Mouse (Mus musculus): ENCODE data around the gene Prss56. TPM values are rescaled to one million over a fixed set of nuclear protein-coding genes. Genes with fewer than 3 reads are reported as not detected.

Gene Prss56
- polyA plus RNA-seq, 1 experiment from 2014 or later = 0.58 TPM

- no peak for DNase-seq (ENCODE audit: low spot score)
- H3K27ac ChIP-seq (ENCODE audit: low read depth, low read length) = no peak within 1 kb of the TSS
- WGBS = 37% methylated on average over 4 of the region's 4 CpGs
Measured at GRCm38 (mm10) chr1:87190429-87190828, 7.3 kb downstream of the Prss56 start, which contains the start of gene Chrnd. Gene Chrnd, plus strand, starts transcription at chr1:87190607.

DNA sequence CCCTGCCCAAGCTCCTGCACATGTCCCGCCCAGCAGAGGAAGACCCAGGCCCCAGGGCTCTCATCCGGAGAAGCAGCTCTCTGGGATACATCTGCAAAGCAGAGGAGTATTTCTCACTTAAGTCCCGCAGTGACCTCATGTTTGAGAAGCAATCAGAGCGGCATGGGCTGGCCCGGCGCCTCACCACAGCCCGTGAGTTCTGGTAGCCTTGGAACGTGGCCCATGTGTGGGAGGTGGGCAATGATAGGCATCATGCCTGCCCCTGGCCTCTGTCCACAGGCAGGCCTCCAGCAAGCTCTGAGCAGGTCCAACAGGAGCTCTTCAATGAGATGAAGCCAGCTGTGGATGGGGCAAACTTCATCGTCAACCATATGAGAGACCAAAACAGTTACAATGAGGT is 14.2 kb downstream of the Prss56 start:
- no peaks in the 10 kb centered on the region for H3K9me3 ChIP-seq (replicated peaks; ENCODE audit: control insufficient read depth, low read length)
- ATAC-seq (no peak), DNase-seq (ENCODE audit: low spot score) (no peak)
- no peaks in the 10 kb centered on the region for H3K27me3 ChIP-seq (replicated peaks; ENCODE audit: control insufficient read depth, insufficient read depth, low read length)
- H3K27ac ChIP-seq (ENCODE audit: low read depth, low read length) = no peak overlapping the region
- H3K4me3 ChIP-seq (ENCODE audit: low read depth, low read length) = no peak overlapping the region
- WGBS = 88% methylated on average over 9 of the region's 9 CpGs
- H3K4me1 ChIP-seq (ENCODE audit: control insufficient read depth, insufficient read depth, low read length) = no peaks in the 10 kb centered on the region
- no peaks in the 10 kb centered on the region for H3K36me3 ChIP-seq (ENCODE audit: control insufficient read depth, insufficient read depth, low read length)
- no peak overlapping the region for H3K9ac ChIP-seq (ENCODE audit: low read length)
- H3K4me2 ChIP-seq (ENCODE audit: low read length) = no peak overlapping the region

More at GRCm38 (mm10) chr1:87190429-87190828, 7.3 kb downstream of the Prss56 start, which contains the start of gene Chrnd:
- H3K36me3 ChIP-seq (ENCODE audit: control insufficient read depth, insufficient read depth, low read length) = no peaks in the 10 kb centered on the region
- no peaks in the 10 kb centered on the region for H3K4me1 ChIP-seq (ENCODE audit: control insufficient read depth, insufficient read depth, low read length)
- ATAC-seq = no peak
- no peak within 1 kb of the TSS for H3K4me2 ChIP-seq (ENCODE audit: low read length)
- no peaks in the 10 kb centered on the region for H3K9me3 ChIP-seq (replicated peaks; ENCODE audit: control insufficient read depth, low read length)
- H3K9ac ChIP-seq (ENCODE audit: low read length) = no peak within 1 kb of the TSS
- no peak within 1 kb of the TSS for H3K4me3 ChIP-seq (ENCODE audit: low read depth, low read length)
- peaks cover 16% of the 10 kb centered on the region for H3K27me3 ChIP-seq (replicated peaks; ENCODE audit: control insufficient read depth, insufficient read depth, low read length)

- Histone ChIP-seq H3K4me2 (ENCODE audit: low read length) (no peak overlapping the region), H3K4me3 (ENCODE audit: low read depth, low read length) (no peak overlapping the region), H3K9me3 (replicated peaks; ENCODE audit: control insufficient read depth, low read length) (no peaks in the 10 kb centered on the region), H3K4me1 (ENCODE audit: control insufficient read depth, insufficient read depth, low read length) (no peaks in the 10 kb centered on the region), H3K27me3 (replicated peaks; ENCODE audit: control insufficient read depth, insufficient read depth, low read length) (no peaks in the 10 kb centered on the region), H3K9ac (ENCODE audit: low read length) (no peak overlapping the region), H3K36me3 (ENCODE audit: control insufficient read depth, insufficient read depth, low read length) (no peaks in the 10 kb centered on the region), H3K27ac (ENCODE audit: low read depth, low read length) (no peak overlapping the region)
- ATAC-seq (no peak), DNase-seq (ENCODE audit: low spot score) (no peak)
- 79% methylated on average over 12 of the region's 12 CpGs for WGBS
Measured at GRCm38 (mm10) chr1:87198119-87199065, 15.3 kb downstream of the Prss56 start.

DNA sequence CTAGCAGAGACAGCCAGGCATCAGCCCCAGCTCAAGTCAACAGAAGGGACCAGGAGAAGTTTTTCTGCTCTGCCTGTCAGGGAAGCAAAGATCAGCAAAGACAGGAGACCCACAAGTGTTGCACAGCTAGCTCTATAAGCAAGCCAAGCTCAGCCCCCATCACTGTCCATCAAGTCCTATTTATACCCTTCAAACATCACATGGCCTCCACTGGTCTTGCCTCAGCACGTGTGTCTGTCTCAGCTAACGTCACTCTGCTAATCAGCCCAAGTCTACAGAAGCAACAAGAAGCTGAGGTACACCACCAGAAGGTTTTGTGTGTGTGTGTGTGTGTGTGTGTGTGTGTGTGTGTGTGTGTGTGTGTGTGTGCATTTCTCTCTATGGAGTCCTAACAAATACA is 17.7 kb downstream of the Prss56 start:
- no peaks in the 10 kb centered on the region for H3K36me3 ChIP-seq (ENCODE audit: control insufficient read depth, insufficient read depth, low read length)
- H3K4me1 ChIP-seq (ENCODE audit: control insufficient read depth, insufficient read depth, low read length) = no peaks in the 10 kb centered on the region
- no peak overlapping the region for H3K4me3 ChIP-seq (ENCODE audit: low read depth, low read length)
- WGBS = 50% methylated on average over 2 of the region's 2 CpGs
- no peaks in the 10 kb centered on the region for H3K27me3 ChIP-seq (replicated peaks; ENCODE audit: control insufficient read depth, insufficient read depth, low read length)
- no peak overlapping the region for H3K9ac ChIP-seq (ENCODE audit: low read length)
- no peak overlapping the region for H3K27ac ChIP-seq (ENCODE audit: low read depth, low read length)
- DNase-seq (ENCODE audit: low spot score) = no peak
- H3K9me3 ChIP-seq (replicated peaks; ENCODE audit: control insufficient read depth, low read length) = no peaks in the 10 kb centered on the region
- H3K4me2 ChIP-seq (ENCODE audit: low read length) = no peak overlapping the region
- no peak for ATAC-seq

DNA sequence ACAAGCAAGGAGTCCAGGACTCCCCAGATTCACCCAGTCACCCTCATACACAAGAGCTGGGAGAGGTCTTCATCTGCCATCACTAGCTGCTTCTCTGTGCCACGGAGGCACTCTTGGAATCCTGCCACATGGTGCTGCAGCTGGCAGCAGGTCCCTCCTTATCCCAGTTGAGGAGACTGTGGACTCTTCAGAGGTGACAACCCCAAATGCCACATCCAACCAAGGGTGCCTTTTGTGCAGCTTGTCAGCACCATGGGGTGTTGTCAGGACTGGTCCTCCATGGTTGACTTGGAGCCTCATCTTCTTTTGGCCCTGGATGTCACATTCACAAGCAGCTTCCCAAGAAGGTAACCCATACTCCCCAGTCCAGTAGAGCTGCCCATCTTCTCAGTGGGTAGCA is 18.7 kb downstream of the Prss56 start:
- 50% methylated on average over 1 of the region's 1 CpGs for WGBS
- H3K27me3 ChIP-seq (replicated peaks; ENCODE audit: control insufficient read depth, insufficient read depth, low read length) = 0 out of 2 replicates have a peak, but pooled peaks cover 6% of the 10 kb centered on the region
- no peak overlapping the region for H3K4me3 ChIP-seq (ENCODE audit: low read depth, low read length)
- no peak overlapping the region for H3K27ac ChIP-seq (ENCODE audit: low read depth, low read length)
- H3K9me3 ChIP-seq (replicated peaks; ENCODE audit: control insufficient read depth, low read length) = no peaks in the 10 kb centered on the region
- no peaks in the 10 kb centered on the region for H3K36me3 ChIP-seq (ENCODE audit: control insufficient read depth, insufficient read depth, low read length)
- no peak for DNase-seq (ENCODE audit: low spot score)
- H3K9ac ChIP-seq (ENCODE audit: low read length) = no peak overlapping the region
- ATAC-seq = no peak
- no peaks in the 10 kb centered on the region for H3K4me1 ChIP-seq (ENCODE audit: control insufficient read depth, insufficient read depth, low read length)
- H3K4me2 ChIP-seq (ENCODE audit: low read length) = no peak overlapping the region

GRCm38 (mm10) chr1:87203779-87204178 is 20.7 kb downstream of the Prss56 start:
- WGBS = 84% methylated on average over 5 of the region's 5 CpGs
- H3K9ac ChIP-seq (ENCODE audit: low read length) = no peak overlapping the region
- no peak for ATAC-seq
- H3K9me3 ChIP-seq (replicated peaks; ENCODE audit: control insufficient read depth, low read length) = no peaks in the 10 kb centered on the region
- no peak overlapping the region for H3K4me2 ChIP-seq (ENCODE audit: low read length)
- no peak overlapping the region for H3K27ac ChIP-seq (ENCODE audit: low read depth, low read length)
- no peaks in the 10 kb centered on the region for H3K4me1 ChIP-seq (ENCODE audit: control insufficient read depth, insufficient read depth, low read length)
- DNase-seq (ENCODE audit: low spot score) = no peak
- H3K36me3 ChIP-seq (ENCODE audit: control insufficient read depth, insufficient read depth, low read length) = no peaks in the 10 kb centered on the region
- H3K4me3 ChIP-seq (ENCODE audit: low read depth, low read length) = no peak overlapping the region
- 0 out of 2 replicates have a peak, but pooled peaks cover 6% of the 10 kb centered on the region for H3K27me3 ChIP-seq (replicated peaks; ENCODE audit: control insufficient read depth, insufficient read depth, low read length)

DNA sequence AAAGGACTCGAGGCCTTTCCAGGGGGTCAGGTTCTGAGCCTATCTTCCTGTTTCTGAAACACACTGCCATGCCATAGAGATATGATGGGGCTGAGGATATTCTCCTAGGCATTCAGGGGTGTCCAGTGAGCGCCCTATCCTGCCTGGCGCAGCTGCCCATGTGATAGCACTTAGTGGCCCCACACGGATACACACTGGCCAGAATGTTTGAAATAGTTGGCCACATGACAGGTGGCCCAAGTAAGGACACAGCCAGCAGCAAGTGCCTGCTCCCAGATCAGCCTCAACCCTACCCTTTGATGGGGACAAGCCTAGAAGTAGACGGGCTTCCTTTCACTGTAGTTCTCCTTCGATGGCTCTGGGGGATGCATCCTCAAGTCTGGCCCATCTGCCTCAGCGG is 21.4 kb downstream of the Prss56 start, which contains the start of gene Chrng:
Chrng (plus strand) TSS at position 193 of the 400 bp plus-strand sequence.
- 86% methylated on average over 7 of the region's 7 CpGs for WGBS
- no peak for ATAC-seq
- no peak within 1 kb of the TSS for H3K4me3 ChIP-seq (ENCODE audit: low read depth, low read length)

GRCm38 (mm10) chr1:87205038-87205437 is 21.9 kb downstream of the Prss56 start:
- 73% methylated on average over 6 of the region's 6 CpGs for WGBS
- no peak overlapping the region for H3K9ac ChIP-seq (ENCODE audit: low read length)
- H3K9me3 ChIP-seq (replicated peaks; ENCODE audit: control insufficient read depth, low read length) = no peaks in the 10 kb centered on the region
- ATAC-seq = no peak
- H3K4me1 ChIP-seq (ENCODE audit: control insufficient read depth, insufficient read depth, low read length) = no peaks in the 10 kb centered on the region
- no peak overlapping the region for H3K4me3 ChIP-seq (ENCODE audit: low read depth, low read length)
- H3K27ac ChIP-seq (ENCODE audit: low read depth, low read length) = no peak overlapping the region
- 0 out of 2 replicates have a peak, but pooled peaks cover 6% of the 10 kb centered on the region for H3K27me3 ChIP-seq (replicated peaks; ENCODE audit: control insufficient read depth, insufficient read depth, low read length)
- H3K36me3 ChIP-seq (ENCODE audit: control insufficient read depth, insufficient read depth, low read length) = no peaks in the 10 kb centered on the region
- no peak for DNase-seq (ENCODE audit: low spot score)
- H3K4me2 ChIP-seq (ENCODE audit: low read length) = no peak overlapping the region

More for the DNA sequence above, 21.4 kb downstream of the Prss56 start, which contains the start of gene Chrng:
- Histone ChIP-seq H3K9ac (ENCODE audit: low read length) (no peak within 1 kb of the TSS), H3K4me1 (ENCODE audit: control insufficient read depth, insufficient read depth, low read length) (no peaks in the 10 kb centered on the region), H3K36me3 (ENCODE audit: control insufficient read depth, insufficient read depth, low read length) (no peaks in the 10 kb centered on the region), H3K27me3 (replicated peaks; ENCODE audit: control insufficient read depth, insufficient read depth, low read length) (0 out of 2 replicates have a peak, but pooled peaks cover 6% of the 10 kb centered on the region), H3K27ac (ENCODE audit: low read depth, low read length) (no peak within 1 kb of the TSS), H3K4me2 (ENCODE audit: low read length) (no peak within 1 kb of the TSS), H3K9me3 (replicated peaks; ENCODE audit: control insufficient read depth, low read length) (no peaks in the 10 kb centered on the region)
- no peak for DNase-seq (ENCODE audit: low spot score)

DNA sequence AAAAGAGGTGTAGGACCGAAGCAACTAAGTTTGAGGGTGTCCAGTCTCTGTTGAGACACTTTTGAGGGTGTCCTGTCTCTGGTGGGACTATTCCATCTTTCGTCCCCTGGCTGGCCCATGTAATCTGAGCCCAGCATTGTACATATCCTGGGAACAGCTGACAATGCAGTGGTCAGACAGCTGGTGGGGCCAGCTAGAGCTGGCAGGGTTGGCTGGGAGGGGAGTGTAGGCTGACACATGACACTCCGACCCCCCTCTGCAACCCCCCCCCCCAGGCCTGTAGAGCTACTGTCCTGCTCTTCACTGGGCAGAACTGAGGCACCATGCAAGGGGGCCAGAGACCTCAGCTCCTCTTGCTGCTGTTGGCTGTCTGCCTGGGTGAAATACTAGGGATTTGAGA is 22.4 kb downstream of the Prss56 start:
- no peaks in the 10 kb centered on the region for H3K36me3 ChIP-seq (ENCODE audit: control insufficient read depth, insufficient read depth, low read length)
- H3K4me2 ChIP-seq (ENCODE audit: low read length) = no peak overlapping the region
- no peak overlapping the region for H3K4me3 ChIP-seq (ENCODE audit: low read depth, low read length)
- 62% methylated on average over 3 of the region's 3 CpGs for WGBS
- H3K9me3 ChIP-seq (replicated peaks; ENCODE audit: control insufficient read depth, low read length) = no peaks in the 10 kb centered on the region
- DNase-seq (ENCODE audit: low spot score) (no peak), ATAC-seq (no peak)
- H3K27me3 ChIP-seq (replicated peaks; ENCODE audit: control insufficient read depth, insufficient read depth, low read length) = 0 out of 2 replicates have a peak, but pooled peaks cover 6% of the 10 kb centered on the region
- H3K27ac ChIP-seq (ENCODE audit: low read depth, low read length) = no peak overlapping the region
- H3K9ac ChIP-seq (ENCODE audit: low read length) = no peak overlapping the region
- no peaks in the 10 kb centered on the region for H3K4me1 ChIP-seq (ENCODE audit: control insufficient read depth, insufficient read depth, low read length)
